Mouse (Mus musculus) inflammation-experienced regulatory T-cells, adult 6 months (primary cell): ENCODE measurements around the gene Brsk2. TPM values are rescaled to one million over a fixed set of nuclear protein-coding genes. Genes with fewer than 3 reads are reported as not detected.
A peak's percentile ranks its signal among the peaks of the same experiment; 100 is the strongest.
"Not testable (repeated sequence)": the region's sequence is repeated elsewhere in the genome, so short reads cannot be mapped to it uniquely, and the experiment has no call there.

ENCODE experiments used
- ATAC-seq: one replicate; pipeline ENCODE4 v1.8.0; 2017
- polyA plus RNA-seq, 3 experiments: library from polyadenylated mRNA; unstranded; fragments of 100-300 nt; shearing (Covaris generic); gene quantifications; one replicate each; pipeline ENCODE4 v1.2.1; 2017

Gene Brsk2
- polyA plus RNA-seq: under 1 TPM; 0.34 to 0.75 (median 0.39) TPM

DNA sequence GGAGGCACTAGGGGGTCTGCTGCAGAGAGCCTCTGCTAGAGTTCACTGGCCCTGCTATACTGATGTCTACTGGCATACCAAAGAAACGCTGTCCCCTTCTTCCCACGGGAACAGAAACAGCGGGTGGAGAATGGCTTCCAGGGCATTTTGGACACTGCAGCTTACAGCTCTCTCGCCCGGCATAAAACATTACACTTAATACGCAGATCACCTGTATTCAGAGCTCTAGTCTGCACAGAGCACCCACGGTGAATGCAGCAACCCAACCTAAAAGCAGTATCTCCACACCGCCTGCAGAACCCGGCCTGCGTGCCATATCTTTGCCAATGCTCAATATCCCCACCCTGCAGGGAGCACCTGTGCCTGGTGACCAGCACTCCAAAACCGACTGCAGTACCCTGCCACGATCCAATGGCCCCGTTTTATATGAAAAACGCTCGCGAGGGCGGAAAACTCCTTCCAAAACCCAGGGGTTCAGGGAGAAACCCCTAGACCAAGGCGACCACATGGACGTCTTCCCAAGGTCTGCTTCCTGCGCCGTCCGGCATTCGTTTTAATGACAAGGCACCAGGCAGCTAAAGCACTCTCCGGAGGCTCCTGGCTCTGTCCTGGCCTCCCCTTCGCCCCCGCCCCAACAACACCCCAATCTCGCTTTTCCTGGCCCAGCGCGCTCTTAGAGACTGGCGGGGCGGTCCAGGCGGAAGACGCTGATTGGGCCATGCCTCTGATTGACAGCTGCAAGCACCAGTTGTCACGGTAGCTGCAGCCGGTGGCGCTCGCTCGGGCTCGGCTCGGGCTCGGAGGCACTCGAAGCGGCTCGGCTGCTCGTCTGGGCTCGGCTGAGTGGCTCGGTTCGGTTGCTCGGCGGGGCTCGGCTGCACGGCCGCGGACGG, at the start of gene Brsk2:
Brsk2 (plus strand) TSS at position 846 of the 893 bp plus-strand sequence.
- ATAC-seq: peak; percentile 96

DNA sequence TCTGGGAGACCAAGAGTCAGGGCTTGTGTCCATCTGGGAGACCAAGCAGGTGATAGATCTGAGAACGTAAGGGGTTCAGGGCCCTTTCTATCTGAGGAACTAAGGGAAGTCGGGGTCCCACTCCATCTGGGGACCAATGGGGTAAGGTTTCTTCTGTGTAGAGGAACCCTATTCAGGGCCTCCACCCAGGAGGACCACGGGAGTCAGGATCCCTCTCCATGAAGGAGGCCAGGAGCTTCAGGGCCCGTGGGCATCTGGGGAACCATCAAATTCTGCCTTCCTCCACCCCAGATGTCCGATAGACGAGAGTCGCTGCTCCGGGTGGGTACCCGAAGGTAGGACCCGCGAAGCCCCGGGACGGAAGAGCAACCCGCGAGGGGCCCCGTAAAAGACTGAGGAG, 47.7 kb upstream of the Brsk2 start:
- ATAC-seq: peak; percentile 15

DNA sequence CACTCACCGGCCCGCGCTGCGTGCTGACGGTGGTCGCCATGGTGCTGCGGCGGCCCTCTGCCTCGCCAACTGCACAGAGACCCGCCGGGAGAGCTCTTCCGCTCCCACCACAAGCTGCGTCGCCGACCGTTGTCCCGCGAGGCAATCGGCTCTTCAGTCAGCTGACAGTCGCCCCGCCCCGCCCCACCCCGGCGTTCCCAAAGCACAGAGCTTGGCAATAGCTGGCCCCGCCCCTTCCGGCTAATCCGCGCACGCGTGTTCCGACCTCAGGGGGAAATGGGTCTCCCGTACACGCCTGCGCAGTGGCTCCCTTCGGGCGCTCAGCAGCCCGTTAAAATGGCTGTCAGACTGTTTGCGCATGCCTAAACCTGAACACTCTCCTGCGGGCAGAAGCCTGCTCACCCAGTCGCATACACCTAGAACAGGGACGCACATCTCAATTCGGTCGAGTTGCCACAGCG, 47.3 kb upstream of the Brsk2 start:
- ATAC-seq: peak; percentile 93

DNA sequence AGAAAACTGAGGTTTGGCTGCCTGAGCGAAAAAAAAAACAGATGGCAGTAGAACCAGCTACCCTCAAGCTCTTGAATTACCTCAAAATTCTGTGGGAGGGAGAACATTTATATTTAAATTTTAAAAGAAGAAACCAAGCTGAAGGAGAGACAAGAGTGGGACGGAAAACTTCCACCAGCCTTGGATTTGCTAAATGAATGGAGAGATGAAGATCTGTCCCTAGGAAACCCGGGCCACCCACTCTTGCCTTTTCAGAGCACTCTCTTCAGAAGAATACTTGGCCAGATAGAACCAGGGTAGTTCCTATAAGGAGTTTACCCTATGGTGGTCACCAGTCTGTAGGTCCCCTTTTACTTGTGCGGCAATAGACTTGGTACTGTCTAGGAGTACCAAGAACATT, 46.8 kb upstream of the Brsk2 start:
- no peak for ATAC-seq

DNA sequence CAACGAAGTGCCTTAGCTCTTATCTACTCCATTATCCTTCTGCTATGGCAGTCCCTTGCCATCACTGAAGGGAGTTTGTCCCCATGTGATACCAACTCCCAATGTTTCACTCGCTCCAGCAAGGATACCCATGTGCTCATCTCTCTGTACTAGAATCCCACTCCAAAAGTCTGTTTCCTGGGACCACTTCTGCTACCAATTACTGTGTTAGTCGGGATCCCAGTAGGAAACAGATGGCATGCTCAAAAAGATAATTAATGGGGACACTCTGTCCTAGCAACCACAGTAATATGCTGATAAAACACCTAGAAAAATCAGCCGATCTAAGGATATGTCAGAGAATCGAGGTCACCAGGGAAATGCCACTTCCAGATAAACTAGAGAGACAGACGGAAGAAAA, 41.0 kb upstream of the Brsk2 start:
- ATAC-seq: no peak

DNA sequence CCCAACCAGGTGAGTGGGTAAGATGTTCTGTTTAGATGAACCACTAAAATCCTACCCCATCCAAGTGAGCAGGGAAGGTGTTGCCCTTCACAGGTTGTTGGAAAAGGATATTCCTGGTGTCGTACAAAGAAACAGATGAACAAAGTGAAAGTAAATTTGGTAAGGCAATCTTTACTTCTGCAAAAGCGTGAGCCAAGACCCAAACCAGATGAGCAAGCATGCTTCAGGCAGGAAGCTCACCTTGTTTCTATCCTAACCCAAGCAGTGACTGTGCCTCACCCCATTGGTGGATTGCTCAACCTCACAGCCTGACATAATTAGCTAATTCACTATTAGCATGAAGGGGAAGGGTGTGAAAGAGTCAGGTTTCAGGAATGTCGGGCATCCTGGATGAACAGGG, 38.2 kb upstream of the Brsk2 start:
- ATAC-seq: no peak

DNA sequence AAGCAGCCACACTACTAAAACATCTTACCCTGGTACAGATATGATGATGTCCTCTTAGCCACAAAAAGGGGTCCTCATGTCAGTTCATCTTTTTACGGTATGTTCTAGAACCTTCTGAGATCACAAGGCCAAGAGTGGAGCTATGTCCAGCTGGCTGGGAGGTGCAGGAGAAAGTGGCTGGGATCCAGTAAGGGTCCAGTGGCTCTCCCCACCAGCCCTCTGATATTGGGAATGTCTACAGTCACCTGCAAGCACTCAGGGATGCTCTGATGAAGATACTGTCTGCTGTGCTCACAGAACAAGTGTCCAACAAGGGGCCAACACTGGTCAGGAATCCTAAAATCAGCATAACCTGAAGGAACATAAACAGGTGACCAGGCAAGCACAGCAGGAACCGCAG, 31.1 kb upstream of the Brsk2 start, which contains the start of gene Tollip:
Tollip (minus strand) TSS at position 101 of the 400 bp plus-strand sequence.
- ATAC-seq: no peak

DNA sequence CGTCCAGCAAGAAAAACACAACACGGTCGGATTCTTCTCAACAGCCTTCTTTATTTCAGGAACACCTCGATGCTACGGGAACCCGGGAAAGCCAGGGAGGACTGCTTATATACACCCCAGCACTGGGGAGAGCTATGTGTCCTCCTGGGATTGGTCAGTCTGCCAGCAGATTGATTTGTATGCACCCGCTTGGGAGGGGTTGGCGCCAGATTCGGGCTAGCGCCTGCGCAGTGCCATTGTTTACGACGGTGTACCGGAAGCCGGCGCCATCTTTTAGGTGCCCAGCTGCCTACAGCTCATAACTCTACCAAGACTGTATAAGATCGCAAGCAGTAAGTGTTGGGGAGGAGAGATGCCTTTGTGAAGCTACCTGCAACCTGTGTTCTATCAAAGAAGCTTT, 25.4 kb upstream of the Brsk2 start:
- ATAC-seq: not testable (repeated sequence)

DNA sequence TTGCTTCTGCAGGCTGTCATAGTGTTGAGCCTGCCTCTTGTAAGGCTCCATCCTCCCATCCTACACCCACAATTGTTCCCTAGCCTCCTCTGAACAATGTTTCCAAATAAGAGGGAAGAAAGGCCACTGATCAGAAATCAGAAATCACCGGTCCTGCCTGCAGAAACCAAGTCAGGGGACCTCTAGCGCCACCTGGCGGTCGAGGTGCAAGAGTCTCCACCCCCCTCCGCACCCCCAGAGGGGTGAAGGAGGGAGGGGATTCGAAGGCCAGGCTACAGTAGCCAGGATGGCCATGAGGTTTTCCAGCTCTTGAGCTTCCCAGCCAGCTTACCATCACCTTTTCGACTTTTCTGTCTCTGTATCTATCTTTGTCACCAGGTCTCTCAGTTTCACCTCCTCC, 24.6 kb upstream of the Brsk2 start:
- ATAC-seq: no peak

DNA sequence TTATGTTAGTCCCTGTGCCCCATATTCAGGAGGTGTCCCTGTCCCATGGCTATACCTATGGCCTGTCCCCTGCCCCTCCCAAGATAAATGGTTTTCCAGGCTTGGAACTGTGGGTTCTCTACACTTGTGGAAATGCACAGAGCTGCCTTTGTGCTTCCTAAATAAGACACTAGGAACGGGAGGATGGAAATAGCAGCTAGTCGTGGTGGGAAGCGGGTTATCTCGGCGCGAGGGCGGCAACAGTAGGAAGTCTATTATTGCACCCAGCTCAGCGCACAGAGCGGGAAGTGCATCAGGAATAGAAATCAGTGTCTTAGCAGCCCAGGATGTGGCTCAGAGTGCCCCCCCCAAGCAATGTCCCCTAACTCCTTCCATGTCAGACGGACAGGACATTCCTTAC, 20.9 kb upstream of the Brsk2 start:
- no peak for ATAC-seq

DNA sequence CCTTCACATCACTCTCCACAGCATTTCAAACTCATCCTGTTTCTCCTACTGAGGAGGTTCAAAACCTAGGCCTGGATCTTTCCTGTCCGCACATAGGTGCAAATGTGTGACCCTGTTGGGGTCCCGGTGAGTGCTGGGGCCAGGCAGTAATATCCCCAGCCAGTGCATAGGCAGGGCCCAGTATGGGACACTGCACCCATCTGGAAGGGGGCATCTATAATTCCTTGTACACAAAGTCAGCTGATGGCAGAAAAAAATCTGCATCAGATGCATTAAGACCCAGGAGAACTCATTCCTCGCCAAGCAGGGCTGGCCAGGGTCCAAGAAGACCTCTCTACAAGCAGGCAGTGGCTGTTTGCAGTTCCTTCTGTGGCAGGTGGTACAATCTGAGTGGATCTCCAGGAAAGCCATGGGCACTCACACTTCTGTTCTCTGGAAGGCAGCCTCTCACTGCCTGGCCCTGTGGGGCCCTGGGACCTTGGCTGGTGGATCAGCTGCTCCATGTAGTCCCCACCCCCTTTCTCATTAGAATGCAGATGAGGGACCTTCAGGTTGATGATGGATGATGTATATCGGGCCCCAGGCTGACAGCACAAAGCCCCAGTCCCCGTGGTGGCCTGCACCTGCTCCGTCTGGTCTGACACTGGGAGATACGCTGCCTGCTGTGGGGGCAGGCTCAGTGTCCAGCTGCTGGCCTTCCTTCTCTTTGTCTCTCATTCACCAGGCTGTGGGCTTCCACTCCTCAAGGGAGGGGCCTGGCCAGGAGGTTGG, 15.2 kb upstream of the Brsk2 start:
- no peak for ATAC-seq

DNA sequence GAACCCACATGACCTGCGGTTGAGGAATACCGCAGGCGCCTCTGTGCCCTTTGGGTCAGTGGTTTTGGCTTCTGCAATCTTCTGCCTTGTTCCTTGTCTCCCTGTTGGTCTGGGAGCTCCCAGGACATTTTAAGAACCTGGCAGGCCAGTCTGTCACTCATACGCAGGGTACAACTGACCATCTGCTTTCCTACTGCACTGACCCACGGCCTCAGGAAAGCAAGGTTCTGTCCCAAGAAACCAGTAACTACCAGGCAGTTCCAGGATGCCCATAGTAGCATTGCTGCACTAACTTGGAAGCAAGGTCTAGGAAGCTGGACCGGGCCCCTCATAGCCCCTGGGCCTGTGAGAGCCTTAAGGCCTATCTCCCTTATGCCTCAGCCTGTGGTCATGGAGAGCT, 14.6 kb upstream of the Brsk2 start:
- ATAC-seq: no peak

DNA sequence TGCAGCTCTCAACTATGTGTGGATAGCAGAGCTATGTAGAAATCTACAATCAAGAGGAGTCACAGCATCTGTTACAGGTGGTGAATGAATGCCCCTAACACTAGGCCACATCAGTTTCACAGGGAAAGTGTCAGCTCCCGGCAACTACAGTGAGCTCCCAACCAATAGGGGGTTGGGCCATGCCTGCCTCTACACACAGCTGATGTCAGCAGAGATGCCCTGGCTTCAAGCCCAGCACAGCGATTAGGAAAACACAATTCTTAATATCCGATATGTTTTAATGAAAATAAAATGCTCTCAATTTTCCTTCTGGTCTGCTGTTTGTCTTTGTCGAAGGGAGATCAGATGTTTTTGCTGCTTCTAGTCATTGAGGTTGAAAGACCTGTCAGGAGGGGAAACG, 6.1 kb upstream of the Brsk2 start:
- no peak for ATAC-seq

DNA sequence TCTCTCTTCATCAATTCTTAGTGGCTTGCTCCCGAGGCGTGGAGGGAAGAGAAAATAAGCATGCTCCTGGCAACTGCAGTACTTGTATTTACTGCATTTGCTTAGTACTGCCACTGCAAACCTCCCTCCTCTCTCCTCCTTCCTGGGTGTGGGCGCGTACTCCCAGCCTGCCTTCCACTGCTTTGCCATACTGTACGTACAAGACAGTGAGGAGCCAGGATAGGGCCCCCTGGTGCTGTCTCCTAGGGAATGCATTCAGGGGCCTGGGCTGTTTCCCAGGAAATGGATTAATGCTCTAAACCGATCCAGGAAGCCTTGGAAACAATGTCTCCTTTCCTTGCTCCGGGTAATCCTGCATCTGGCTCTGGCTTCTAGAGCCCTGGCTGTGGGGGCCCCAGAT, 3.6 kb upstream of the Brsk2 start:
- no peak for ATAC-seq

DNA sequence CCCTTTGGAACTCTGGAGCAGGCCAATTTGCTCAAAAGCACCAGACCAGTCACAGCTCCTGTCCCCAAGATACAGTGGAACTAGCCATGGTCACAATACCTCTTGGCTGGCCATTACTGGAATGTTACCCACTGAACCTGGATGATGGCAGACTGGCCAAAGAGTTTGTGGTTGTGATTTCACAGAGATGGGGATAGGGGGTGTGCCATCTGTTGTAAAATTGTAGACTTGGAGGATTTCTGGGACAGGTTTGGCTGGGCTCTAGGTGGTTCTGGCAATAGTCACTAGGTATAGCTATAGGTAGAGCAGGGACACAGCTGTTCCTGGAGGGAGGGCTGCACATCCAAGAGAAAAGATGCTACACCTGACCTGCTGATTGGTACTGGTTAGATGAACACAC, 2.0 kb upstream of the Brsk2 start:
- ATAC-seq: no peak

DNA sequence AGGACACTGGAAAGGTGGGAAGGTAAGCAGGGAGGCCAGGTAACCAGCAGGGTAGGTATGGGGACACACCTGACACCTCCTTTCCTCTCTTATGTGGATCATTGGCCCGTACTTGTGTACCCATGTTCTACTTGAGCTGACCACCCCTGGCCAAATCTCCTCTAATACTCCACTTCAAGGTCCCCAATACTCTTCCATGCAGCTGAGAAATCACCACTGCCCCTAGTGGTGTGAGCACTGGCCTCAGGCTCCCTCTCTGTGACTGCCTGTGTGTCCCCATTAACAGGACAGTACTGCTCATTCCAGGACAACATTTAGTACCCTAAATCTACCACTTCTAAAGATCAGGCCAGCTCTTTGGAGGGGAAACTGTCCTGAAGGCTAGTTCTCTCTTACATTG, 1.5 kb upstream of the Brsk2 start:
- no peak for ATAC-seq

DNA sequence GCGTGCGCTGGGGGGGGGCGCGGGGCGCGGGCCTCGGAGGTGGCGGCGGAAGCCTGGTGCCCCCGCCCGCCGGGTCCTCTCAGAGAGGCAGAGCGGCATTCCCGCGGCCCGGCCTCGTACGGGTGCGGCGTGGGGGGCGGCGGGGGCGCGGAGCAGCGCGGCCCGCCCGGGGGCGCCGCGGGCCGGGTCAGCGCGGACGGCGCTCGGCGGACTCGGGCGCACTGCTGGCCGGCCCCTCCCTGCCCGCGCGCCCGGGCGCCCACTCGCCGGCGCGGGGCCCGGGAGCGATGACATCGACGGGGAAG, 200 bp downstream of the Brsk2 start:
- ATAC-seq: no peak

DNA sequence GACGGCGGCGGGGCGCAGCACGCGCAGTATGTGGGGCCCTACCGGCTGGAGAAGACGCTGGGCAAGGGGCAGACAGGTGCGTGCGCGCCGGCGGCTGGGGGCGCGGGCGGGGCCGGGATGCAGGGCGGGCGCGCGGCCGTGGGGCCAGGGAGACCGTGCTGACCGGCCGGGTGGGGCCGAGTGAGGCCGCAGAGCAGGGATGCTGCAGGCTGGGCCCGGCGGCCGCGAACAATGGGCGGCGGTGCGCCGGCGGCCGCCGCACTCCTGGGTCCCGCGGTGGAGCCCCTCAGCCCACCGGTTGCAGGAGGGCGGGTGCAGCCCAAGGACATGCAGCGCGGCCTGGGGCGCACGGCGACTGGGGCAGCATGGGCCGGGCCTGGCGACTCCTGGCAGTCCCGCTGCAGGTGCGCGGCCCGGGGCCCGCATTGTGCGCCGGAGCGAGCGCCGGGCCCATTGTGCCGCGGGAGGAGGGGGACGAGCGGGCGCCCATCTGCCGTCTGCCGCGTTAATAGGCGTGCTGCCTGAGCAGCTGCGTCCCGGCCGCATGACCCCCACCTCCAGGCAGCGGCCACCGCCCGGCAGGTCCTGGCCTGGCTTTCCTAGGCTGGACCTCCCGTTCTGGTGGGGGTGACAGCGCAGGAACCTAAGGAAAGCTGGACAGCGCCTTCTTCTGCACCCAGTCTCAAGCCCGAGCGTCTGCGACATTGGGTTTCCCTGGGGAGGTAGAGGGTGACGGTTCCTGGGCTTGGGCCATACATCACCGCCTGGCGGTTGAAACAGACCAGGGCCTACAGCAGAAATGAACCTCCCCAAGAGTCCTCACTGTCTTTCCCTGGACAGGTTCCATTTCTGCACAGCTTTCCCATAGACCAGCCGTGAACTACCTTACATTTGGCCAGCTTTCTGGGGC, 808 bp downstream of the Brsk2 start:
- ATAC-seq: no peak

DNA sequence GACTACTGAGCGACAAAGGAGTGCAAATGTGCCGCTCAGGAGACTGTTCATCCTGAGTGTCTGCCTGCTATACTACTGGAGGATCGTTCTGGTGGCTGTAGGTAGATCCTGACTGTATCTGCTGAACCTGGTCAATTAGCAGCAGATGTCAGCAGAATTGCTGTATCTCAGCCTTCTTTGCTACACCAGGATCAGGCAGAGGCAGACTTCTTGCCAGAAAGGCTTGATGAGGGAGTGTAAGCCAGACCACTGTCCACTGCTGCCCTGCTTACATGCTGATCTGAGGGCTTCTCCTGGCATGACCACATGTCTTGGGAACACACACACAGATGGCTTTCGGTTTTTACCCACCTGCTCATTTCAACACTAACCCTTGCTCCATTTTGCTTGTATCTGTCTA, 2.3 kb downstream of the Brsk2 start:
- ATAC-seq: no peak

DNA sequence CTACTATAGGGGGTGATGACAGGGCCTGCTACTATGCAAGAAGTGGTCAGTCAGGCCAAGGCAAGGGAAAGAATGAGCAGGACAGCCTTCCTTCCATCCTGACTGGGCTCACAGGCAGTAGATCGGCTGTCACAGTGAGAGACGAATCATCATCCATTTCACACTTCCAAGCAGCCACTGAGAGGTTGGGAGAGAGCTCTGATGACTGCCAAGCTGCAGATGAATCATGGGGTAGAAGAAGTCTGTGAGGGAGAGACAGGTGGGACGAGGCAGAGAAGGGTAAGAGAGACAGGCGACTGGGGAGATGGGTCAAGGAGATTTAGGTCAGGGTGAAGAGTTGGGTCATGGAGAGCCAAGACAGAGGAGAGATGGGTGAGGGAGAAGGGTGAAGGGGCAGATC, 3.4 kb downstream of the Brsk2 start:
- ATAC-seq: no peak

DNA sequence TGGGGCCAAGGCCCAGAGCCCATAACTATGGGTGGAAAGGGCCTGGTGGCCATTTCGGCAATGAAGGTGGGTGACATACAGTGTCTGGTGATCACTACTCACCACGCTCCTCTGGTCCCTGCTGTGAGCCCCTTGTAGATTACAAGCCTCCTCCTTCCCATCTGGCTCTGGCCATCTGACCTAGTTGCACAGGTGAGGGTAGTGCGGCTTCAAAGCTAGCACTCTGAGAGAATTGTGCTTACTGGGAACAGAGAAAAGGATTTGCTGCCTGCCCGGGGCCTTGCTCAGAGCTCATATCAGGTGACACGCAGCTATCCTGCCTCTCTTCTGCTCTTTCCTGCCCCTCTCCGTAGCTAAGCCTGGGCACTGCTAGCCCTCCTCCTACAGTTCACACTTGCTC, 4.1 kb downstream of the Brsk2 start:
- ATAC-seq: no peak

DNA sequence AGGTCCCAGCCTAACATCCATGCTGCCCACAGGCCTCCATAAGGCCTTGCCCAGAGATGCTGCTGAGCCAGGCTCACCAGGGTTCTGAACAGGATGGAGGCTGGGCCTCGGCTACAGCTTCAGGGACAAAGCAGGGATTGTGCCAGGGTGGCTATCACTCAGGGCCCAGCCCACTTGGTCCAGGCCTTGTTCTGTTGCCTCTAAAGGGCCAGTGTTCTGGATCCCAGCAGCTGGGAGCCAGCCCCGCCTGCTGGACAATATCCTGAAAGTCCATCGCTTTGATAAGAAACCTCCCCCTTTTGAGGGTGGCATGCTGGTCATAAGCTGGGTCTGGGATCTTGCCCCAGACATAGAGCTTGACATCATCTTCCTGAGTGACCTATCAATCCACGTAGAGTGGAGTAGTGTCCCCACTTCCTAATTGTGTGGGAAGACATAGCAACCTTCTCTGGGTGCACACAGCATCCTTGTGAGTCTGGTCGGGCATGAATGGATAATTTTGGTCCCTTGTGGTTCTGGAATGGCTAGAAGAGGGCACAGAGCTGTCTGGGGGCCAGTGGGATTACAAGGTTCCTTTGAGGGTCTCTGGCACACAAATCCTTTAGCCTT, 6.1 kb downstream of the Brsk2 start:
- no peak for ATAC-seq

DNA sequence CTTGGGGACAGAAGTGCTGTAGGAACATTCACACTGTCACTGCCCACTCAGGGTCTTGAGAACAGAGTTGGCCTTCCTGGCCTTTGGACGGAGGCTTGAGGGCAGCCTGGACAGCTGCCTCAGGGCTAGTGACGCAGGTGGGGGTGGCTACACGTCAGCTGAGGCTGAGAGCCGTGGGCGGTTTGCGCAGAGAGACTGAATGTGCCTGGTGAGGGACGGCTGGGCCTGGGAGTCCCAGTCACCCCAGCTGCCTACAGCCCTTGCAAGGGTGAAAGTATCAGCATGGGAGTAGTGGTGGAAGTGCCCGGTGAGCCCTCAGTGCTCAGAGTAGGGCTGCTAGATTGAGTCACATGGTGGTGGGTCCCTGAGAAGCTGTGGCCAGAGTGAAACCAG, 6.6 kb downstream of the Brsk2 start:
- no peak for ATAC-seq
